Mouse (Mus musculus): ENCODE results near the gene Pram1. TPM values are rescaled to one million over a fixed set of nuclear protein-coding genes. Genes with fewer than 3 reads are reported as not detected.

The Pram1 gene
- polyA plus RNA-seq (2012): not detected in 2 replicates

DNA sequence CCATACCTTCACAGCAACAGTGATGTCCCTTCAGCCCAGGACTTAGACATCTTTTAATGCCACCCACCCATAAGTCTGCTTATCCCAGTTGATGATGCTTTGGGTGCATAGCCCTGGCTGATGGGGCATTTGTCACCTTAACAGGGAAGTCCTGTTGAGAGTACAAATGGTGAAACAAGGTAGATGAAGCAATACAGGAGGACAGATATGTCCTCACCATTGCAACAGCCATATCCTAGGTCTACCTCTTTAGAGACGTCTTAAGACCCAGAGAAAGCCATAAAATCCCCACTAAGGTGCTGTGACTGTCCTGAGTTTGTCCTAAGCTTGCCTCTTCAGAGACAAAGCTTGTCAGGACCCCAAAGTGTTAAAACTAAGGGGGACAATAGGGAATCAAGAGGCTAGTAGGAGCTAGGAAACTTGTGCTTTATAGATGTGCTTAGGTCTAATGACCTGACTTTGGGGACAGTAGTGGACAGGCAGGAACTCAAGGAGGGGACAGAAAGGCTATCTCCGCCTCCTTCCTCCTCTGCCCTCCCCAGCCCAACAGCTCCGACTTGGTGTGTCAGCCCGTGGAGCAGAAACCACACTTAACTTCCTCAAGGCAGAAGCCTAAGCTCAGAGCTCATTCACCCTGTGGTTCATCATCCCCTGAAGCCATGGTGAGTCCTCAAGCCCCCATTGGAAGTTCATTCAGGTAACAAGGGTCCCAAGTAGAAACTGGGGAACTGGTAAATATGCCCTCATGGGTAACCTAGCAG is at the start of gene Pram1:
Gene Pram1, plus strand, starts transcription at position 541 of the 761 bp plus-strand sequence.
- no peak for TF ChIP-seq GATA1 (IDR thresholded peaks at IDR 0.05; ENCODE audit: low read length)

DNA sequence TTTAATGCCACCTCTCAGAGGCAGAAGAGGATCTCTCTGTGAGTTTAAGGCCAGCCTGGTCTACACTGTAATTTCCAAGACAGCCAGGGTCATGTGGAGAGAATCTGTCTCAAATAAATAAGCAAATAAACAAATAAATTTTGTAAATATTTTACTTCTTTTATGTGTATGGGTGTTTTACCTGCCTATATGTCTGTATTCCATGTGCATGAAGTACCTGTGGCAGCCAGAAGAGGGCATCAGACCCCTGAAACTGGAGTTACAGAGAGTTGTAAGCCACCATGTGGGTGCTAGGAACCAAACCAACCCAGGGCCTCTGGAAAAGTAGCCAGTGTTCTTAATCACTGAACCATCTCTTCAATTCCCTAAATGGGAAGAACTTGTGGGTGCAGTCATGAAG is 40.6 kb upstream of the Pram1 start:
- TF ChIP-seq GATA1 (IDR thresholded peaks at IDR 0.05; ENCODE audit: low read length): no peak

DNA sequence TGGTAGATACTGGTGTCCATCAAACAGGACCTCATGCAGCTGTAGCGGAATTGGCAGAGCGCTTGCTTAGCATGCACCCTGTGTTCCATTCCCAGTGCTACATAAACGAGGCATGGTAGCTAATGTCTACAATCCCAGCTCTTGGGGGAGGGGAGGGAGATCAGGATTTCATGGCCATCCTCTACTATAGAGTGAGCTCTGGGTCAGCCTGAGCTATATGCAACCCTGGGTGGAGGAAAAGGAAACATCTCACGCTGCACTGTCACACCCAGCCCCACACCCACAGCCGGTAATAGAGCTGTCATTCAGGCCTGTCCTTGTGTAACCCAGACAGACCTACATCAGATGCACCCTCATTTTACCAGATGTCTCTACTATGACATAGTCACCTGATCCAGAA is 39.4 kb upstream of the Pram1 start:
- no peak for TF ChIP-seq GATA1 (IDR thresholded peaks at IDR 0.05; ENCODE audit: low read length)

DNA sequence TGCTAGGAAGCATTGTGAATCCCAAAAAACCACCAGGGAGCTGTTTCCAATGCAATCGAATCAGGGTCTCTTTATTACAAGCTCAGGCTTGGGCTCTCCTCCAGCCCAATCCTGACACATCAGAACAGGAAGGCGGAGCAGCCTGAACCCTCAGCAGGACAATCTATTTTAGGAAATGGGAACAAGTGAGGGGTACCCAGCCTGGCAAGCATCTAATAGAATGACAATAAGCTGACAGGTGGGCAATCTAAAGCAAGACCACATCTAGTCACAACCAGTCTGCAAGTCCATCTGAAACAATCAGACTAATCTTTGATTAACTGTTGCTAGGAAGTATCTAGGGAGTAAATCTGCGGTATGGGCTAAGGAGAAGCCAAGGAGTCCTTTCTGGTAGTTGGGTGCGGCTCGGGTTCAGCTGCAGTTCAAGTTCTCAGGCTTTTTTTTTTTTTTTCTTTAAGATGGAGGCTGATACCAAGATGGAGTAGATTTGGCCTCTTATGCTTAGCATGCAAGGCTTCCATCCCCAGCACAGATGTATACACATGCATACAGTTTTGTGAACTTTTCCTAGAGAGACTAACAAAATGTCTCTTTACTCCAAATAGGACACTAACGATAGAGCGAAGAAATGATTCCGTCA is 37.9 kb upstream of the Pram1 start:
- TF ChIP-seq GATA1 (IDR thresholded peaks at IDR 0.05; ENCODE audit: low read length): no peak

DNA sequence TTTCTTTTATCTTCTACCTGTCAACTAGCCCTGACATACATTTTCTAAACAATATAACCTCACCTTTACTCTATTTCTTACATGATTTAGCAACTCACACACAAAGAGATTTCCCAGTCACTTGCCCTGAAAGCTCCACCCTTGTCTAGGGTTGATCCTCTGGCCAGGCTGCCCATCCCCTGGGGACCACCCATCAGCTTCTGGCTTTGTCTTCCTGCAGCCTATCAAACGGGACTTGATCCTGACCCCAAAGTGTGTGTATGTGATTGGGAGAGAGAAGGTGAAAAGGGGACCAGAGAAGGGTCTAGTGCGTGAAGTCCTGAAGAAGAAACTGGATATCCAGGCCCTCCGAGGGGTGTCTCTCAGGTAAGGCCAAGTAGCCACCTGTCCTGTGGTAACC is 37.0 kb upstream of the Pram1 start:
- no peak for TF ChIP-seq GATA1 (IDR thresholded peaks at IDR 0.05; ENCODE audit: low read length)

DNA sequence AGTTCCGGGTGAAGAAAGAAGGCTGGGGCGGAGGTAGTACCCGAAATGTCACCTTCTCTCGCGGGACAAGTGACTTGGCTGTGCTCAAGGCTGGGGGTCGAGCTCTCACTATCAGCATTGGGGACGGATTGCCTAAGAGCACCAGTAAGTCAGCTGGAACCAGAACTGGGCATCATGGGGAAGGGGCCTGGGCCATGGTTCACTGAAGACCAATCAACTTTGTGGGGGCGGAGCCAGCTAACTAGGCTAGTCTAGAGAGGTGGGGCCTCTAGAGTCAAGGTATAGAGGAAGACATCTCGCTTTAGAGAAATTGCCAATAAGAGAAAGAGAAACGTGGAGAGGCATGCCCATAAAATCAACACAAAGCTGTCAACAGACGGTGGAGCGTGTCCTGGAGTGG is 35.9 kb upstream of the Pram1 start:
- TF ChIP-seq GATA1 (IDR thresholded peaks at IDR 0.05; ENCODE audit: low read length): no peak

DNA sequence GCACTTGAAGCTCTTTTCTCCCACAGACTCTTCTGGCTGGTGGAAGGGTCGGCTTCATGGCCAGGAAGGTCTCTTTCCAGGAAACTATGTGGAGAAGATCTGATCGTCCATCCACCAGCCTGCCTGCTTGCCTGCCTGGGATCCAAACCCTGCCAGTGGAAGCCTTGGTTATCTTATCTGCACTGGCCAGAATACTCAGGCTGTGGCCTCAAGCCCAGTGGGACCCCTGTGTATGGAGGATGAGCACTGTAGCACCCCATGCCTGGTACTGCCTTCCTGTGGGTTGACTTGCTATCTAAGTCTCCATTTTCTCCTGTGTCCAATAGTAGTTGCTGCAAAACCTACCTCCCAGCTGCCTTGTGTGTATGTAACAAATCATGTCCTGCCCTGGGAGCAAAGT is 30.6 kb upstream of the Pram1 start:
- no peak for TF ChIP-seq GATA1 (IDR thresholded peaks at IDR 0.05; ENCODE audit: low read length)

DNA sequence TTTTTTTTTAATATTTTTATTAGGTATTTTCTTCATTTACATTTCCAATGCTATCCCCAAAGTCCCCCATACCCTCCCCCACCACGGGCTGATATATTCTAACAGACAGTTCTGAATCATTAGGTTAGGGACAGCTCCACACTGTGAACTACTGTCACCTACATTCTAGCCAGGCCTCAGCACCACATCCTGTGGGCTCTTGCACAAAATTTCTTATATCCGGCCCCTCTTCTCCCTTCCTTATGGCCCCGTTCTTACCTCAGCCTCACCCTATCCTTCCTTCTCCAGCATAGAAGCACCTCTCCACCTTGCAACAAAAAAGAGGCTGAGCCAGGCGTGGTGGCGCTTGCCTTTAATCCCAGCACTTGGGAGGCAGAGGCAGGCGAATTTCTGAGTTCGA is 27.3 kb upstream of the Pram1 start:
- TF ChIP-seq GATA1 (IDR thresholded peaks at IDR 0.05; ENCODE audit: low read length): no peak

DNA sequence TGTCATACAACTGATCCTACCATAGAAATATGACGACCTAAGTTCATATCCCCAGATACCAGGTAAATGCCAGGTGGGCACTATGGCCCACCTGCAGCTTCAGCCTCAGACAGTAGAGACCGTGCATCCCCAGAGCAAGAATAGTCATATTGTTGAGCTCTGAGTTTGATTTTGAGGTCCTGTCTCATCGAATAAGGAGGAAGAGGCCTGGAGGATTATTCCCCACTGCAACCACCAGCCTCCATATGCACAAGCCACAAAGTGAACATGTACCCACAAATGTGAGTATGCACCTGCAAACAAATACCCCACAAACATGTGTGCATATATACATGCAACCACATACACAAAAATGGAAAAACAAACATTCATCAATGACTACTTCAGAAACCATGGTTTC is 10.6 kb upstream of the Pram1 start:
- no peak for TF ChIP-seq GATA1 (IDR thresholded peaks at IDR 0.05; ENCODE audit: low read length)

DNA sequence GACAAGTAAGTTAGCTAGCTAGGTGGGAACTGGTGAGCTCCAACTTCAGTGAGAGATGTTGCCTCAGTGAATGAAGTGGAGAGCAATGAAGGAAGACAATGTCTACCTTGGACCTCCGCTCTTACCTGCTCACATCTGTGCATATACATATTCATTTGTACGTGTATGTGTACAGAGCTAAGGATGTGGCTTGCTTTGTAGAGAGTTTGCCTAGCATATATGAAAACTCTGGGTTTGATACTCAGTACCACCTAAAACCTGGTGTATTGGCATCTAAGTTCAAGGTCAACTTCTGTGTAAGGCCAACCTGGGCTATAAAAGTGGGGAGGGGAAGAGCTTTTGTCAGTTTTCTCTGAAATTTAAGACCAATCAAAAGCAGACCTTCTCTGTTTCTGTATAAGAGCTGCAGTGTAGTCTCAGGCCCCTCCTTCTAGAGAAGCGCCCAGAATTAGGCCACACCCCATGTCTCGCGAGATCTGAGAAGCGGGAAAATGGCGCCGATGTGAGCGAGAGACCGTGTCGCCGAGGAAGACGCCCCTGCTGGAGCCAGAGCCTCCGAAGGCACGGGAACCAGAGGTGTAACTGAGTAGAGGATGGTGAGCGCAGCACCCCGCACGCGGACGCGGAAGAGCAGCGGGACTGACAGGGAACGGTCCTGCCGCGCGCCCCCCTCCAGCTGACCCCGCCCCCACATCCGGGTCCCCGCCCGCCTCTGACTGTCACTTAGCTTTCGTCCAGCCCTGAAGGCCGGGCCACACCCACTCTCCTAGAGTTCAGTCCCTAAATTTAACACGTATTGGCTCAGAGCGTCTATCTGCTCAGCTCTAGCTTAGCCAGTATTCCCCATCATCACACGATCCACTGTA is 9.0 kb upstream of the Pram1 start, which contains the start of gene Zfp414:
Gene Zfp414, plus strand, starts transcription at position 470 of the 866 bp plus-strand sequence.
- TF ChIP-seq GATA1 (IDR thresholded peaks at IDR 0.05; ENCODE audit: low read length): no peak

DNA sequence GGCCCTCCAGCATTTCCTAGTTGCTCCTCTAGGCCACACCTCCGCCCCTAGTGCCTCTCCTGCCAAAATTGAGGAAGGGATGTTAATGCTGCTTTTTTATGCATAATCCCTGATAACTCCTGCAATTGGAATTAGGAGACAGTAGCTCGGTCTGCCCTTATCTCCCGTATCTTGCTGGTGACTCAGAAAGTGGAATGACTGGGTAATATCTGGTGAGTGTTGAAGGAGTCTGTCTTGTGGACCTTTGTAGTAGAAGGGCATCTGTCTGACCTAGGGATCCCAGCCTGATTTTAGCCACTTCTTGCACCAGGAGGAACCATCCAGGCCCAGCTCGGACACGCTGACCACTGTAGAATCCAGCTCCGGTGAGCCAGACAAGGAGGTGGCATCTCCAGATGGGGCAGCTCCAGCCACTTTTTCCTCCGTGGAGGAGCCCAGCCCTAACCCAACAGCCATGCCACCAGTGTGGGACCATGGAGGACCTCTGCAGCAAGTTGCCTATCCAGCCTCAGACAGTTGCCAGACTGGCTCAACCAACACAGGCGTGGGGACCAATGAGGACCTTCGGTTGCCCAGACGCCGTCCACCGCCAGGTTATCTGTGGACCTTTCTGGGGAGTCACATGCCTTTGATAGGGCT is 8.2 kb upstream of the Pram1 start:
- no peak for TF ChIP-seq GATA1 (IDR thresholded peaks at IDR 0.05; ENCODE audit: low read length)

DNA sequence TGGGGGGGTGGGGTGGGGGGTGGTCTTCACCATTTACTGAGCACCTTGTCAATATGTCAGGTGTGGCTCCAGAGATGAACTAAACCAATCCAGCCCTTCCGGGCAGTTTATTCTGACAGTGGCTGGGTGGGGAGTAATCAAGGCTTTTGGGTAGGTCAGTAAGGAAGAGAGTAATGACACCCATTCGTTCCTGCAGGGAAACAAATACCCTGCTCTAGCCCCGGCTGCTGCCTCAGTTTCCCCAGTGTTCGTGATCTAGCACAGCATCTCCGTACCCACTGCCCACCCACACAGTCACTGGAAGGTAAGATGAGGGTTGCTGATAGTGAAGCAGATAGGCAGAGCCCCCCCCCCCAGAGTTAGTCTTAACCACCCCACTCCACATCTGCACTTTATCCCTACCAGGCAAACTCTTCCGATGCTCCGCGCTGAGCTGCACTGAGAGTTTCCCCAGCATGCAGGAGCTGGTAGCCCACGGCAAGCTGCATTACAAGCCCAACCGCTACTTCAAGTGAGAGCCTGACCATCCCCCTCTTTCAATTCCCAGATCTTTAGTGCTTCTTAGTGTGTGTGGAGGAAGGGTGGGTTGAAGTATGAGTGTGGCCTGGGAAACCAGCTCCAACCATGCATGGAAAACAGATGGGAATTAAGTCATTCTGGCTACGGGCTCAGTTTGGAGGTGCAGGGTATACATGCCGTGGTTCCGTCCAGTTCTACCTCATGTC is 7.5 kb upstream of the Pram1 start:
- no peak for TF ChIP-seq GATA1 (IDR thresholded peaks at IDR 0.05; ENCODE audit: low read length)

DNA sequence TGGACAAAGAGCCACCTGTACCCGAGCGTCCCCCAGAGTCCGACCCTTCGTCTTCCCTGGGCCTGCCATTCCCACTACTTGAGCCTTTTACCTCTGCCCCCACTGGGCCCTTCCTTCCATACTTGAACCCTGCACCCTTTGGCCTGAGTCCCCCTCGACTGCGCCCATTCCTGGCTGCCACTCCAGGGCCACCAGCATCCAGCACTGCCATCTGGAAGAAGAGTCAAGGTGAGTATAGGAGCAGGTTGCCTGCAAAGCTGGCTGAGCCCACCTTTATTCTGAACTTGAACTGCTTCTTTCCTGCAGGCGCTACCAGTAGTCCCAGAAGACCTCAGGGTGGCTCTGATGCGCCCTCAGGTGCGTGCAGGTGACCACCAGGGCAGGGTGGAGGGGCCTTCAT is 6.6 kb upstream of the Pram1 start:
- TF ChIP-seq GATA1 (IDR thresholded peaks at IDR 0.05; ENCODE audit: low read length): no peak

DNA sequence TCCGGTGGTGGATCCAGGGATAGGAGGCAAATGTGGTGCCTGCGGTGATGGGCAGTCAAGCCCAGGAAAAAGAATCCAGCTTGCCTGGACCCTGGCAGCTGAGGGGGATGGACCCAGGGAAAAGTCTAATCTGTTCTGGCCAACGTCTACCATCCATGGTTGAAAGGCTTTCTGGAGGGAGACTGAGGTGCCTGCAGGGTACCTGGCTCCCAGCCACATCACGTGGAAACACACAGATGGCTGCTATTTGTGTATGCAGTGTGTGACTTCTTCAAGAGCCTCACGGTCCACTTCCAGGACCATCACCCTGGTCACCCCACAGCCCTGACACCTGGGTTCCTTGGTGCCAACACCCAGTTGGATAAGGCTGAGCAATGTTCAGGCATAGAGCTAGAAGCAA is 6.1 kb upstream of the Pram1 start:
- no peak for TF ChIP-seq GATA1 (IDR thresholded peaks at IDR 0.05; ENCODE audit: low read length)

DNA sequence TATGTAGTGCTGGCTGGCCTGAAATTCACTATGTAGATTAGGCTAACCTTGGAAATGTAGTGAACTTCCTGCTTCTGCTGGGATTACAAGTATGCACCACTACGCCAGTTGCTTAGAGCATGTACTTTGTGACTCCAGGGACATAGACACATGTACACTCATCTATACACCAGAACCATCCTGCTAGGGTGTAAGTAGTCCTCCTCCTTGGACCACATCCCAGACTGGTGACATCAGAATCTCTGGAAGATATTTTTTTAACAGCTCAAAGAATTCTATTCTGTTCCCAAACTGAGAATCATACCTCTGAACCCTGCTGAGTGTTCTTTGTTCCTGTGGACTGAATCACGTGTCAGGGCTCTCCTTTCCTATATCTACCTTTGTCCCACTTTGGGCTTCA is 818 bp upstream of the Pram1 start:
- TF ChIP-seq GATA1 (IDR thresholded peaks at IDR 0.05; ENCODE audit: low read length): no peak
